Mouse (Mus musculus) forebrain, embryonic 13.5 days (tissue): ENCODE results near the gene Lrrc8d. TPM values are rescaled to one million over a fixed set of nuclear protein-coding genes. Genes with fewer than 3 reads are reported as not detected.

Source experiments
- ATAC-seq: fragments of 200-750 bp; cut with Nextera tagmentation; 2 replicates; pipeline ENCODE4 v1.8.0; 2017
- H3K27ac ChIP-seq: fragments of 300-500 bp; sonication (generic); 2 replicates; pipeline ENCODE4 v1.5.1; 2015; ENCODE audit warnings: inconsistent platforms, mild to moderate bottlenecking, moderate library complexity
- H3K27me3 ChIP-seq: fragments of 300-500 bp; sonication (generic); 2 replicates; pipeline ENCODE4 v1.6.1; 2015; ENCODE audit warnings: mild to moderate bottlenecking, inconsistent platforms
- H3K36me3 ChIP-seq: fragments of 300-500 bp; sonication (generic); 2 replicates; pipeline ENCODE4 v1.6.1; 2015; ENCODE audit warnings: mild to moderate bottlenecking, inconsistent platforms; ENCODE audit not compliant: poor library complexity, severe bottlenecking
- H3K4me1 ChIP-seq: fragments of 300-500 bp; sonication (generic); 2 replicates; pipeline ENCODE4 v1.6.1; 2015; ENCODE audit warnings: inconsistent platforms
- H3K4me2 ChIP-seq: fragments of 300-500 bp; sonication (generic); 2 replicates; pipeline ENCODE4 v1.6.1; 2015; ENCODE audit warnings: inconsistent platforms, mild to moderate bottlenecking, moderate library complexity
- H3K4me3 ChIP-seq: fragments of 300-500 bp; sonication (generic); 2 replicates; pipeline ENCODE4 v1.5.1; 2015; ENCODE audit warnings: mild to moderate bottlenecking, inconsistent platforms
- H3K9ac ChIP-seq: fragments of 300-500 bp; sonication (generic); 2 replicates; pipeline ENCODE4 v1.6.1; 2015; ENCODE audit warnings: mild to moderate bottlenecking, inconsistent platforms
- H3K9me3 ChIP-seq: fragments of 300-500 bp; sonication (generic); replicated peaks from 2 replicates; pipeline ENCODE4 v1.6.1; 2016; ENCODE audit warnings: inconsistent platforms
- WGBS: fragments of 180-500 bp; shearing (Covaris S2); methylation state at CpG from one replicate; pipeline ENCODE4 v1.1.7; 2015; 5-methylcytosine and 5-hydroxymethylcytosine counted together
- polyA plus RNA-seq: library from polyadenylated mRNA; unstranded; fragments of >200 nt; fragmentation: Nextera tagmentation; extraction: Ambion mirVana; gene quantifications from 2 replicates; pipeline ENCODE4 v1.2.1, GENCODE M21; 2015

Lrrc8d gene
- polyA plus RNA-seq, 1 experiment from 2014 or later: 27.2 TPM

GRCm38 (mm10) chr5:105758866-105759265 is 59.1 kb downstream of the Lrrc8d start:
- Histone ChIP-seq H3K9ac (no peak overlapping the region), H3K27ac (no peak overlapping the region), H3K4me1 (peaks cover 24% of the 10 kb centered on the region), H3K4me3 (no peak overlapping the region), H3K9me3 (no peaks in the 10 kb centered on the region), H3K27me3 (no peaks in the 10 kb centered on the region), H3K4me2 (no peak overlapping the region), H3K36me3 (no peaks in the 10 kb centered on the region; the same call in 1 of the 2 replicates)
- ATAC-seq: no peak
- WGBS: 90% methylated on average over 9 of the region's 9 CpGs

DNA sequence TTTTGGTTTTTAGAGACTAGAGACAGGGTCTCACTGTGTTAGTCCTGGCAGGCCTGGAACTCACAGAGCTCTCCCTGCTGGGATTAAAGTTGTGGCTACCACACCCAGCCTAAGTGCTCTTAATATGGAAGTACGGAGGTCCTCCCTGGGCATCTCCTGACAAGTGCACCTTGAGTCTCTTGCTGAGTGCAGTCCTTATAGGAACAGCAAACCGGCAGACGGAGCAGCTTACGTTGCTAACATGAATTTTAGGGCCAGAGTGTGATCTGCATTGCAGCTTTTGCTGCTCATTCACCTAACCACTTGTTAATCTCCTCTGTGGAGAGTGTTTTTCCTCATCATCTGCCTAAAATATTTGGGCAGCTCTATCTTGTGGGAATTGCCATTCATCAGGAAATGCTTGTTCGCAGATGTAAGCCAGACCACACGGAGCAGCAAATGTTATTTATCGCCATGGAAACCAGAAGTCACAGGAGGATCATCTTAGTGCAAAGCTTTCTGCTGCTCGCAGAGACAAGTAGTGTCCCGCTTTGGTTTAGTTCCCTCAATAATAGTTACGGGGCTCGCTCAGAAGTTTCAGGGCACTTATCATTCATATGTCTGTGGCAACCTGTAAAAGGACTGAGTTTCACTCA is 62.2 kb downstream of the Lrrc8d start:
- Histone ChIP-seq H3K4me2 (no peak overlapping the region), H3K9me3 (no peaks in the 10 kb centered on the region), H3K9ac (no peak overlapping the region), H3K4me1 (peaks cover 39% of the 10 kb centered on the region), H3K27ac (no peak overlapping the region), H3K4me3 (no peak overlapping the region), H3K27me3 (no peaks in the 10 kb centered on the region), H3K36me3 (0 out of 2 replicates have a peak, but pooled peaks cover 4% of the 10 kb centered on the region)
- no peak; the same call in 1 of the 2 replicates for ATAC-seq
- WGBS: 37% methylated on average over 11 of the region's 11 CpGs

DNA sequence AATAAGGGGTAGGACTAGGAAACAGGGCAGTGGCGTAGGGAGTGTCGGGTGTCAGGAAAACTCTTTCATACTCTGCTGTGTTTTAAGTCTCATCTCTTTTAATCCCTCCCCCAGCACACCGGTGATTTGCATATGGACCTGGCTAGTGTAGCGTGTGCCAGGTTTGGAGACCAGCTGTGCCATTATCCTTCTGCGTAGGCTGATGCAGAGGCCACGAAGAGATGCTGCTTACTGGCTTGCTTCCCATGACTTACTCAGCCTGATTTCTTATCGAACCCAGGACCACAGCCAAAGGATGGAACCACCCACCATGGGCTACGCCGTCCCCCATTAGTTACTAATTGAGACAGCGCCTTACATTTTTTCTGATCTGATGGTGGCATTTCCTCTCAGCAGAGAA is 64.6 kb downstream of the Lrrc8d start:
- Histone ChIP-seq H3K27ac (no peak overlapping the region), H3K4me1 (peaks cover 52% of the 10 kb centered on the region), H3K27me3 (no peaks in the 10 kb centered on the region), H3K9me3 (no peaks in the 10 kb centered on the region), H3K4me3 (no peak overlapping the region), H3K36me3 (0 out of 2 replicates have a peak, but pooled peaks cover 4% of the 10 kb centered on the region), H3K4me2 (no peak overlapping the region), H3K9ac (no peak overlapping the region)
- 67% methylated on average over 10 of the region's 10 CpGs for WGBS
- no peak for ATAC-seq

GRCm38 (mm10) chr5:105765386-105765785 is 65.6 kb downstream of the Lrrc8d start:
- Histone ChIP-seq H3K27ac (no peak overlapping the region), H3K4me2 (no peak overlapping the region), H3K4me3 (no peak overlapping the region), H3K27me3 (no peaks in the 10 kb centered on the region), H3K9ac (no peak overlapping the region), H3K36me3 (0 out of 2 replicates have a peak, but pooled peaks cover 4% of the 10 kb centered on the region), H3K4me1 (peaks cover 52% of the 10 kb centered on the region), H3K9me3 (no peaks in the 10 kb centered on the region)
- 93% methylated on average over 5 of the region's 5 CpGs for WGBS
- no peak for ATAC-seq

DNA sequence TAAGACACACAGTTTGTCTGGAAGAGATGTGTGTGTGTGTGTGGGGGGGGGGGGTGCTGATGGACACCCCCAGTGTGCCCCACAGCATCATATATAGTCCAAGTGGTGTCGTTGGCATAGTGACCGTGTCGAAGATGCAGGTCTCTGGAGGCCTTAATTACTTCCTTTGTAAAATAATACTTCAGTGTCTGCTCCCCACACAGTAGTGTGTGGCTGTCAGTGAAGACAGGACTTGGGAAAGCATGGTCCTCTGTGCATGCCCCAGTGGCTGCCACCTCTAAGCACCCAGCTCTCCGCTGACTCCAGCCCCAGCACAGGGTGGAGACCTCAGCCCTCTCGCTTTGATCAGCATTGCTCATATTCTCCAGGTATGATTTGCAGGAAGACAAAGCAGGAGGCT is 76.6 kb downstream of the Lrrc8d start:
- Histone ChIP-seq H3K4me2 (no peak overlapping the region), H3K9ac (no peak overlapping the region), H3K9me3 (no peaks in the 10 kb centered on the region), H3K4me1 (0 out of 2 replicates have a peak, but pooled peaks cover 9% of the 10 kb centered on the region), H3K36me3 (no peaks in the 10 kb centered on the region), H3K4me3 (no peak overlapping the region), H3K27ac (no peak overlapping the region), H3K27me3 (no peaks in the 10 kb centered on the region)
- WGBS: 77% methylated on average over 5 of the region's 5 CpGs
- no peak for ATAC-seq

DNA sequence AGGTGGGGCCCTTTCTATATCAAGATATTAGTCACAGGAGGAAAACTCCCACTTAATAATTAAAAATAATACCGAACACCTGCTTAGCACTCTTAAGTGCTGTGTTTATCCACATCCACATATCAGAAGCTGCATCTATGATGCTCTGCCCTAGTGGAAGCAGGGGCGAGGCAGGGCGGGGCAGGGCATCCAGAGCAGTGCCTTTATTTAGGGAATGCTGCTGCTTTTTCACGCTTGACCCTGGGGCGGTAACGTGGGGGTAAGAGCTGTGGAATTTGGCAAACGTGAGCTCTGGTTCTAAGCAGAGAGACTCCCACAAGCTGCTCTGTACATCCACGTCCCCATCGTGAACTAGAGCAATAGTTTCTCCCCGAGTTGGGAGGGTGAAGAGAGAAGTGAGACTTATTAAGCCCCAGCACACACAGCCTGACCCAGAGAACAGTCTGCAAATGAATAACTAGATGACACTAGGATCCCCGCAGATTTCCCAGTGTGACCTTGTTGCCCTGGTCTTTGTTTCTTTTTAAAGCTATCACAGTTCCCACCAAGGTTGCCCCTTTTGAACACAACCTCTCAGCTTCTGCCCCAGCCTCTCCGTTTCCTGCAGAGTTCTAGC is 77.3 kb downstream of the Lrrc8d start:
- no peaks in the 10 kb centered on the region for H3K36me3 ChIP-seq
- H3K4me1 ChIP-seq: 0 out of 2 replicates have a peak, but pooled peaks cover 9% of the 10 kb centered on the region
- H3K4me3 ChIP-seq: no peak overlapping the region
- no peak overlapping the region for H3K4me2 ChIP-seq
- H3K27ac ChIP-seq: no peak overlapping the region
- no peaks in the 10 kb centered on the region for H3K9me3 ChIP-seq
- ATAC-seq: no peak
- no peaks in the 10 kb centered on the region for H3K27me3 ChIP-seq
- 48% methylated on average over 12 of the region's 12 CpGs for whole genome bisulfite sequencing
- no peak overlapping the region for H3K9ac ChIP-seq

GRCm38 (mm10) chr5:105777645-105778044 is 77.9 kb downstream of the Lrrc8d start:
- 0 out of 2 replicates have a peak, but pooled peaks cover 9% of the 10 kb centered on the region for H3K4me1 ChIP-seq
- no peak overlapping the region for H3K4me2 ChIP-seq
- 63% methylated on average over 8 of the region's 8 CpGs for WGBS
- no peak overlapping the region for H3K9ac ChIP-seq
- no peaks in the 10 kb centered on the region for H3K36me3 ChIP-seq
- no peak overlapping the region for H3K4me3 ChIP-seq
- H3K27me3 ChIP-seq: no peaks in the 10 kb centered on the region
- no peak overlapping the region for H3K27ac ChIP-seq
- ATAC-seq: no peak
- no peaks in the 10 kb centered on the region for H3K9me3 ChIP-seq

- Histone ChIP-seq H3K9me3 (no peaks in the 10 kb centered on the region), H3K27ac (no peak overlapping the region), H3K4me2 (no peak overlapping the region), H3K27me3 (no peaks in the 10 kb centered on the region), H3K4me3 (no peak overlapping the region), H3K36me3 (no peaks in the 10 kb centered on the region), H3K9ac (no peak overlapping the region), H3K4me1 (0 out of 2 replicates have a peak, but pooled peaks cover 9% of the 10 kb centered on the region)
- ATAC-seq: no peak
- 85% methylated on average over 8 of the region's 8 CpGs for WGBS
Measured at GRCm38 (mm10) chr5:105778189-105778588, 78.4 kb downstream of the Lrrc8d start.

- ATAC-seq: no peak
- Histone ChIP-seq H3K27me3 (no peaks in the 10 kb centered on the region), H3K27ac (no peak overlapping the region), H3K9ac (no peak overlapping the region), H3K4me3 (no peak overlapping the region), H3K4me2 (no peak overlapping the region), H3K9me3 (no peaks in the 10 kb centered on the region), H3K4me1 (0 out of 2 replicates have a peak, but pooled peaks cover 9% of the 10 kb centered on the region), H3K36me3 (no peaks in the 10 kb centered on the region)
- WGBS: 60% methylated on average over 3 of the region's 3 CpGs
Measured at GRCm38 (mm10) chr5:105778723-105779122, 79.0 kb downstream of the Lrrc8d start.

DNA sequence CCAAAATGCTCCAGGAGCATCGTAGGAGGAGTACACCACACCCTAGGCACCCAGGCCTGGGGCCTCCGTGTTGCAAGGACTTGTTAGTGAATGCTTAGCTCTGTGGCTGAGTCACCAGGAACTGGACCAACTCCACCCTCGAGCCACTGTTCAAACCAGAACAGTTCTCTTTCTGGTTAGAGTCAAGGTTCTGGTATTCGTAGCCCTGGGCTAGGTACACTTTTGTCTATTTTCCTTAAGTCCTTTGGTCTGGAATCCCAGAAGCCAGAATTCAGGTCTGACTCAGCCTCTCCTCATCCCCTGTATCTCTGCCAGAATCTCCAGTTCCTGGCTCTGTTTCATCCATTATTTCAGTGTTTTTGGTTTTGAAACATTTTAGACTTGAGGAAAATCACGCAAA is 79.6 kb downstream of the Lrrc8d start:
- 96% methylated on average over 5 of the region's 5 CpGs for WGBS
- H3K9ac ChIP-seq: no peak overlapping the region
- H3K9me3 ChIP-seq: no peaks in the 10 kb centered on the region
- H3K36me3 ChIP-seq: no peaks in the 10 kb centered on the region
- H3K27me3 ChIP-seq: no peaks in the 10 kb centered on the region
- ATAC-seq: no peak
- no peak overlapping the region for H3K4me3 ChIP-seq
- no peak overlapping the region for H3K27ac ChIP-seq
- no peak overlapping the region for H3K4me2 ChIP-seq
- H3K4me1 ChIP-seq: 0 out of 2 replicates have a peak, but pooled peaks cover 9% of the 10 kb centered on the region

- ATAC-seq: no peak
- no peak overlapping the region for H3K4me2 ChIP-seq
- WGBS: over 99% methylated on average over 13 of the region's 13 CpGs
Measured at GRCm38 (mm10) chr5:105783848-105784247, 84.1 kb downstream of the Lrrc8d start.

GRCm38 (mm10) chr5:105784724-105785123 is 85.0 kb downstream of the Lrrc8d start:
- Histone ChIP-seq H3K4me2 (no peak overlapping the region), H3K9me3 (no peaks in the 10 kb centered on the region), H3K27me3 (no peaks in the 10 kb centered on the region), H3K4me3 (no peak overlapping the region), H3K4me1 (peaks cover 25% of the 10 kb centered on the region), H3K9ac (no peak overlapping the region), H3K36me3 (no peaks in the 10 kb centered on the region), H3K27ac (no peak overlapping the region)
- 89% methylated on average over 10 of the region's 10 CpGs for WGBS
- no peak for ATAC-seq

More at GRCm38 (mm10) chr5:105783848-105784247, 84.1 kb downstream of the Lrrc8d start:
- no peak overlapping the region for H3K9ac ChIP-seq
- peaks cover 23% of the 10 kb centered on the region for H3K4me1 ChIP-seq
- H3K27me3 ChIP-seq: no peaks in the 10 kb centered on the region
- H3K9me3 ChIP-seq: no peaks in the 10 kb centered on the region
- no peak overlapping the region for H3K27ac ChIP-seq
- H3K4me3 ChIP-seq: no peak overlapping the region
- H3K36me3 ChIP-seq: no peaks in the 10 kb centered on the region
